Mouse (Mus musculus) liver, embryonic 16.5 days (tissue): ENCODE results near the gene Ncbp3. TPM values are rescaled to one million over a fixed set of nuclear protein-coding genes. Genes with fewer than 3 reads are reported as not detected.
A peak's percentile ranks its signal among the peaks of the same experiment; 100 is the strongest.

Source experiments
- ATAC-seq: fragments of 200-750 bp; cut with Nextera tagmentation; 2 replicates; pipeline ENCODE4 v1.8.0; 2017; ENCODE audit warnings: low read depth, mild to moderate bottlenecking, moderate number of reproducible peaks, moderate library complexity
- H3K27ac ChIP-seq: fragments of 300-500 bp; sonication (generic); 2 replicates; pipeline ENCODE4 v1.5.1; 2014; ENCODE audit warnings: mild to moderate bottlenecking, low read length
- H3K27me3 ChIP-seq: fragments of 300-500 bp; sonication (generic); 2 replicates; pipeline ENCODE4 v1.6.1; 2014; ENCODE audit warnings: low read depth, low read length, mixed read lengths; ENCODE audit not compliant: control insufficient read depth, insufficient read depth
- H3K36me3 ChIP-seq: fragments of 300-500 bp; sonication (generic); 2 replicates; pipeline ENCODE4 v1.6.1; 2014; ENCODE audit warnings: mild to moderate bottlenecking; ENCODE audit not compliant: control insufficient read depth, insufficient read depth
- H3K4me1 ChIP-seq: fragments of 300-500 bp; sonication (generic); 2 replicates; pipeline ENCODE4 v1.6.1; 2014; ENCODE audit warnings: low read depth, low read length, mixed read lengths; ENCODE audit not compliant: control insufficient read depth
- H3K4me2 ChIP-seq: fragments of 300-500 bp; sonication (generic); 2 replicates; pipeline ENCODE4 v1.6.1; 2014; ENCODE audit warnings: low read depth, low read length, mixed read lengths
- H3K4me3 ChIP-seq: fragments of 300-500 bp; sonication (generic); 2 replicates; pipeline ENCODE4 v1.5.1; 2014; ENCODE audit warnings: low read depth, mild to moderate bottlenecking, low read length
- H3K9ac ChIP-seq: fragments of 300-500 bp; sonication (generic); 2 replicates; pipeline ENCODE4 v1.6.1; 2014; ENCODE audit warnings: low read depth, low read length
- H3K9me3 ChIP-seq: fragments of 300-500 bp; sonication (generic); replicated peaks from 2 replicates; pipeline ENCODE4 v1.6.1; 2016; ENCODE audit warnings: low read length; ENCODE audit not compliant: control insufficient read depth
- WGBS: fragments of 180-500 bp; shearing (Covaris S2); extraction: QIAGEN DNeasy Blood & Tissue Kit; methylation state at CpG from one replicate; pipeline ENCODE4 v1.1.7; 2014; ENCODE audit not compliant: insufficient replicate concordance; 5-methylcytosine and 5-hydroxymethylcytosine counted together
- polyA plus RNA-seq: library from polyadenylated mRNA; unstranded; fragments of >200 nt; fragmentation: Nextera tagmentation; extraction: Ambion mirVana; gene quantifications from 2 replicates; pipeline ENCODE4 v1.2.1, GENCODE M21; 2015

The Ncbp3 gene
- polyA plus RNA-seq, 1 experiment from 2014 or later: 4.2 TPM

- no peak within 1 kb of the TSS for H3K4me2 ChIP-seq
- 54% methylated on average over 4 of the region's 4 CpGs for WGBS
Measured at GRCm38 (mm10) chr11:73090283-73090682, 42.7 kb downstream of the Ncbp3 start, which contains the start of gene Itgae. Gene Itgae, plus strand, starts transcription at chr11:73090583.

GRCm38 (mm10) chr11:73090826-73091225, 43.2 kb downstream of the Ncbp3 start:
- no peak overlapping the region for H3K27ac ChIP-seq
- H3K4me2 ChIP-seq: no peak overlapping the region
- no peaks in the 10 kb centered on the region for H3K36me3 ChIP-seq
- no peaks in the 10 kb centered on the region for H3K9me3 ChIP-seq
- ATAC-seq: no peak
- H3K4me1 ChIP-seq: no peaks in the 10 kb centered on the region
- H3K9ac ChIP-seq: no peak overlapping the region
- 66% methylated on average over 2 of the region's 2 CpGs for WGBS
- no peaks in the 10 kb centered on the region for H3K27me3 ChIP-seq
- H3K4me3 ChIP-seq: no peak overlapping the region

More at GRCm38 (mm10) chr11:73090283-73090682, 42.7 kb downstream of the Ncbp3 start, which contains the start of gene Itgae:
- Histone ChIP-seq H3K27ac (no peak within 1 kb of the TSS), H3K4me3 (no peak within 1 kb of the TSS), H3K9me3 (no peaks in the 10 kb centered on the region), H3K9ac (no peak within 1 kb of the TSS), H3K4me1 (no peaks in the 10 kb centered on the region; the same call in none of the 2 replicates), H3K27me3 (no peaks in the 10 kb centered on the region), H3K36me3 (no peaks in the 10 kb centered on the region)
- ATAC-seq: no peak

- Histone ChIP-seq H3K9me3 (no peaks in the 10 kb centered on the region), H3K36me3 (no peaks in the 10 kb centered on the region), H3K9ac (no peak overlapping the region), H3K4me3 (no peak overlapping the region), H3K4me2 (no peak overlapping the region), H3K27me3 (no peaks in the 10 kb centered on the region), H3K27ac (no peak overlapping the region), H3K4me1 (no peaks in the 10 kb centered on the region)
- WGBS: 58% methylated on average over 4 of the region's 4 CpGs
- no peak for ATAC-seq
Measured at GRCm38 (mm10) chr11:73092057-73092456, 44.5 kb downstream of the Ncbp3 start.

GRCm38 (mm10) chr11:73092877-73093276, 45.3 kb downstream of the Ncbp3 start:
- 23% methylated on average over 7 of the region's 7 CpGs for WGBS
- 0 out of 2 replicates have a peak, but pooled peaks have one; percentile 30 for ATAC-seq
- H3K27me3 ChIP-seq: no peaks in the 10 kb centered on the region

GRCm38 (mm10) chr11:73094231-73094995, 46.8 kb downstream of the Ncbp3 start:
- 42% methylated on average over 11 of the region's 11 CpGs for WGBS
- H3K9me3 ChIP-seq: no peaks in the 10 kb centered on the region
- no peaks in the 10 kb centered on the region for H3K36me3 ChIP-seq
- no peak overlapping the region for H3K4me2 ChIP-seq
- H3K27ac ChIP-seq: no peak overlapping the region
- H3K4me3 ChIP-seq: no peak overlapping the region
- no peaks in the 10 kb centered on the region for H3K27me3 ChIP-seq
- no peak overlapping the region for H3K9ac ChIP-seq
- H3K4me1 ChIP-seq: no peaks in the 10 kb centered on the region
- ATAC-seq: no peak

More at GRCm38 (mm10) chr11:73092877-73093276, 45.3 kb downstream of the Ncbp3 start:
- Histone ChIP-seq H3K36me3 (no peaks in the 10 kb centered on the region), H3K4me1 (no peaks in the 10 kb centered on the region), H3K4me2 (no peak overlapping the region), H3K4me3 (no peak overlapping the region), H3K9ac (no peak overlapping the region), H3K9me3 (no peaks in the 10 kb centered on the region), H3K27ac (no peak overlapping the region)

- no peak overlapping the region for H3K27ac ChIP-seq
- H3K4me3 ChIP-seq: no peak overlapping the region
- no peaks in the 10 kb centered on the region for H3K27me3 ChIP-seq
- no peak overlapping the region for H3K9ac ChIP-seq
- 60% methylated on average over 5 of the region's 5 CpGs for WGBS
- no peak overlapping the region for H3K4me2 ChIP-seq
- no peaks in the 10 kb centered on the region for H3K9me3 ChIP-seq
- H3K4me1 ChIP-seq: no peaks in the 10 kb centered on the region
- ATAC-seq: no peak
- H3K36me3 ChIP-seq: no peaks in the 10 kb centered on the region
Measured at GRCm38 (mm10) chr11:73098860-73099259, 51.3 kb downstream of the Ncbp3 start.

- Histone ChIP-seq H3K27me3 (no peaks in the 10 kb centered on the region), H3K9me3 (no peaks in the 10 kb centered on the region), H3K27ac (no peak overlapping the region), H3K4me1 (no peaks in the 10 kb centered on the region), H3K36me3 (no peaks in the 10 kb centered on the region), H3K4me2 (no peak overlapping the region), H3K4me3 (no peak overlapping the region), H3K9ac (no peak overlapping the region)
- 63% methylated on average over 14 of the region's 14 CpGs for whole genome bisulfite sequencing
- no peak for ATAC-seq
Measured at GRCm38 (mm10) chr11:73099976-73100750, 52.6 kb downstream of the Ncbp3 start.

- no peak overlapping the region for H3K27ac ChIP-seq
Measured at GRCm38 (mm10) chr11:73101308-73101707, 53.7 kb downstream of the Ncbp3 start.

GRCm38 (mm10) chr11:73105246-73105645, 57.7 kb downstream of the Ncbp3 start:
- Histone ChIP-seq H3K27ac (no peak overlapping the region), H3K36me3 (no peaks in the 10 kb centered on the region), H3K27me3 (no peaks in the 10 kb centered on the region), H3K4me2 (no peak overlapping the region), H3K4me1 (no peaks in the 10 kb centered on the region; the same call in none of the 2 replicates), H3K9me3 (no peaks in the 10 kb centered on the region), H3K9ac (no peak overlapping the region), H3K4me3 (no peak overlapping the region)
- ATAC-seq: no peak
- 22% methylated on average over 3 of the region's 3 CpGs for whole genome bisulfite sequencing

More at GRCm38 (mm10) chr11:73101308-73101707, 53.7 kb downstream of the Ncbp3 start:
- Histone ChIP-seq H3K9me3 (no peaks in the 10 kb centered on the region), H3K27me3 (no peaks in the 10 kb centered on the region), H3K4me1 (no peaks in the 10 kb centered on the region), H3K4me3 (no peak overlapping the region), H3K36me3 (no peaks in the 10 kb centered on the region), H3K4me2 (no peak overlapping the region), H3K9ac (no peak overlapping the region)
- ATAC-seq: no peak
- 27% methylated on average over 4 of the region's 4 CpGs for WGBS
